Mouse (Mus musculus): Measurements from ENCODE around the gene Apobec2. TPM values are rescaled to one million over a fixed set of nuclear protein-coding genes. Genes with fewer than 3 reads are reported as not detected.
A peak's percentile ranks its signal among the peaks of the same experiment; 100 is the strongest.
"Not testable (repeated sequence)": the region's sequence is repeated elsewhere in the genome, so short reads cannot be mapped to it uniquely, and the experiment has no call there.

The Apobec2 gene
- not detected in 2 replicates for total RNA-seq (2015)
- total RNA-seq (2017), result not detected in 2 replicates

- ATAC-seq (replicated peaks; ENCODE audit: poor library complexity), result peak; percentile 30
Observed at GRCm38 (mm10) chr17:48432158-48432980, at the start of gene Apobec2. TSS of gene Apobec2 (minus strand) at chr17:48432930.

- no peak for ATAC-seq (replicated peaks; ENCODE audit: poor library complexity)
Observed at GRCm38 (mm10) chr17:48479952-48480351, 47.2 kb upstream of the Apobec2 start.

DNA sequence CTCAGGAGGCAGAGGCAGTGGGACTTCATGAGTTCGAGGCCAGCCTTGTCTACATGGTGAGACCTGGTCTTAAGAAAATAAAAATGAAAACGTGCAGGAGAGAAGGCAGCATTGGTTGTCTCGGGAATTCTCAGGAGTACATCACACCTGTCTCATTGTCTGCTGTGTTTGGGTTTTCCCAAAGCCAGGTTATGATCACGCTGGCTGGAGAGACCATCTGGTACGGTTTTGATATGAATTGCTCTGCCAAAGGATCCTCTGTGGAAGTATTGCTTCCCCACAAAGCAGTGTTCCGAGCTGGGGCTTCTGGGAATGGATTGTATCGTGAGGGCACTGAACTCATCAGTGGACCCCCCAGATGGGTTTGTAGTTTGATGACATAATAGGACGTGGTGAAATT is 42.7 kb upstream of the Apobec2 start:
- no peak for ATAC-seq (replicated peaks; ENCODE audit: poor library complexity)

DNA sequence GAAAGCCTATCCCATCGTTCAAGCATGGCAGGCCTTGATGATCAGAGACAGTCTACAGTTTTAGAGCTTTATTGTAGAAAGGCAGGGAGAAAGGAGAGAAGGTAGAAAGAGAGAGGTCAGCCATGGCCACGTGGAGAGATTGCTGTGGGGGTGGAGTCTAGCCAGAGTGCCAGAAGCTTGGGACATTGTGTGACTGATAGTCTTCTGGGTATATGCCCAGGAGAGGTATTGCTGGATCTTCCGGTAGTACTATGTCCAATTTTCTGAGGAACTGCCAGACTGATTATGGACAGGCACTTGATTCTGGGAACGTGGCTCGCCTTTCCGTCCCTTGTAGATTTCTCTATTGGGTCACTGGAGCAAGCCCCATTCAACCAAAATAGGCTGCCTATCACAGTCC is 41.6 kb upstream of the Apobec2 start:
- ATAC-seq (replicated peaks; ENCODE audit: poor library complexity), result not testable (repeated sequence)

GRCm38 (mm10) chr17:48467395-48468231 is 34.9 kb upstream of the Apobec2 start:
- ATAC-seq (replicated peaks; ENCODE audit: poor library complexity), result peak; percentile 94

GRCm38 (mm10) chr17:48466769-48467394 is 34.2 kb upstream of the Apobec2 start:
- peak; percentile 29 for ATAC-seq (replicated peaks; ENCODE audit: poor library complexity)

DNA sequence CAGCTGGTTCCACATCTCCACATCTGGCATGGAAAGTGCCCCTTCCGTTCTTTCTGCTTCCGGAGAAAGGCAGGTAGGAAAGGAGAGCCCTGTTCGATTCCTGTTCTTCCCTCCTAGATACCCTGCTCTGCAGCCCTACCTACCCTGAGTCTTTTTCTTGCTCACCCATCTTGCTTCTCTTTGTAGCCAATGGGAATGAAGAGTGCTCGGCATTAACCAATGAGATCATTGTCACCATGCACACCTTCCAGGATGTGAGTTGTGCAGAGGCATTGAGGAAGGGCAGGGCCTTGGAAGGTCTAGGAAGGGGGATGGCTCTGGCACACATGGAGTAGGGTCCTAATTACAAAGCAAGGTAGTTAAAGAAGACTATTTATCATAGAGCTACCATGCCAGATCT is 30.7 kb upstream of the Apobec2 start:
- ATAC-seq (replicated peaks; ENCODE audit: poor library complexity), result no peak

GRCm38 (mm10) chr17:48462096-48462495 is 29.4 kb upstream of the Apobec2 start:
- ATAC-seq (replicated peaks; ENCODE audit: poor library complexity), result peak; percentile 65

DNA sequence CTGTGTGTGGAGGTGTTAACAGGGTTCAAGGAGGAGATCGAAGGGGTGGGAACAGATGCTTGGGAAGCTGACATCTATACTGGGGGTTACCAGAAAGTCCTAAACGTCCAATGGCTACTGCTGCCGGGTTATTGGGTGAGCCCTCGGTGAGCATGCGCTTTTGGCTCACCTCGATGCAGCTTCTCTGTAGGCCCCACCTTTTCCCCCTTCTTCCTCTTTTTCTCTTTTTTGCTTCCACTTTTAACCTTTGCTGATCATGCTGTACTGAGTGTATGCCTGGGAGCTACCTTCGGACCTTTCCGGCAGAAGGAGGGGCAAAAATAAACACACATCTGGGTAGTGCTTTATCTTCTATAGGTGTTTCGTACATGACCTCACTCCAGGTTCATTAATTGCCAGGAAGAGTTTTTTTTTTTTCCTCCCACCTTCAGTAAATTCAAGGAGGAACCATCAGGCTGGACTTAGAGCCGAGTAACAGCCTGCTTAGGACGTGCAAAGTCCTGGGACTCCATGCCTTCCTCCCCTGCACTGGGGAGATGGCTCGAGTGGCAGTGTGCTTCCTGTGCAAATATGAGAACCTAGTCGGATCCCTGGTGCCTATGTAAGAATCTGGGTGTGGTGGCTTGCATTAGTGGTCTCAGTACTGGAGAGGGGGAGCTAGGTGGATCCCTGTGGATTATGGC is 25.4 kb upstream of the Apobec2 start:
- peak; percentile 45 for ATAC-seq (replicated peaks; ENCODE audit: poor library complexity)

- ATAC-seq (replicated peaks; ENCODE audit: poor library complexity), result no peak
Observed at GRCm38 (mm10) chr17:48455955-48456354, 23.2 kb upstream of the Apobec2 start.

- ATAC-seq (replicated peaks; ENCODE audit: poor library complexity), result no peak
Observed at GRCm38 (mm10) chr17:48454688-48455087, 22.0 kb upstream of the Apobec2 start, which contains the start of gene Unc5cl. TSS of gene Unc5cl (plus strand) at chr17:48454901.

DNA sequence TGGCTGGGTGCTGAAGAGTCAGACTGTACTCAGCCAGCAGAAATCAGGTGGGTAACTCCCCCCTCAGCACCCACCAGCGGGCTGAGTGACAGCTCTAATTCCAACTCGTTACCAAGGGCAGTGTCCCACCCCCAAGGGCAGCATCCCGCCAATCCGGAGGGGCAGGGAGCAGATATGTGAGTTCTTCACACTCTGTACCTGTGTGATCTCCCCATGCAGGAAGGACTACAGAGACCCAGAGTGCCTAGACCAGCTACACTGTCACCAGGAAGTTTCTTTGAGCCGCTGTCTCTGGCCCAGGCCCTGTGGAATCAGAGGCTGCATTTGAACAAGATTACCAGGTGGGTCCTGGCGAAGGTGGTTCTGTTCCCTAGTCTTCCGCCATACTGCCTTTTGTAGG is 21.5 kb upstream of the Apobec2 start:
- no peak for ATAC-seq (replicated peaks; ENCODE audit: poor library complexity)

DNA sequence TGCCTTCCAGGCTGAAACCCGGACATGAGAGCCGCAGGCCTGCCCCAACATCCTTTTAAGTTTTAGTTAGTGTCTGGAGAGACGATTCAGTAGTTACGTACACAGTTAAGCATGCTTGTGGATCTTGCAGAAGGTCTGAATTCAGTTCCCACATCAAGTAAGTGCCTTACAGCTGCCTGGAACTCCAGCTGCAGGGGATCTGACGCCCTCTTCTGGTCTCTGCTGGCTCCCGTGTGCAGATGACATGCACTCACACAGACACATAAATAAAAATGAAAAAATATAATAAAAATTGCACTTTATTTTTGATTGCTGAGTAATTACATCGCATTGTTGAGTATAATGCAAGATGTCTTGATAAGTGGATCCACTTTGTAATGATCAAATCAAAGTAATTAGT is 20.8 kb upstream of the Apobec2 start:
- no peak for ATAC-seq (replicated peaks; ENCODE audit: poor library complexity)

DNA sequence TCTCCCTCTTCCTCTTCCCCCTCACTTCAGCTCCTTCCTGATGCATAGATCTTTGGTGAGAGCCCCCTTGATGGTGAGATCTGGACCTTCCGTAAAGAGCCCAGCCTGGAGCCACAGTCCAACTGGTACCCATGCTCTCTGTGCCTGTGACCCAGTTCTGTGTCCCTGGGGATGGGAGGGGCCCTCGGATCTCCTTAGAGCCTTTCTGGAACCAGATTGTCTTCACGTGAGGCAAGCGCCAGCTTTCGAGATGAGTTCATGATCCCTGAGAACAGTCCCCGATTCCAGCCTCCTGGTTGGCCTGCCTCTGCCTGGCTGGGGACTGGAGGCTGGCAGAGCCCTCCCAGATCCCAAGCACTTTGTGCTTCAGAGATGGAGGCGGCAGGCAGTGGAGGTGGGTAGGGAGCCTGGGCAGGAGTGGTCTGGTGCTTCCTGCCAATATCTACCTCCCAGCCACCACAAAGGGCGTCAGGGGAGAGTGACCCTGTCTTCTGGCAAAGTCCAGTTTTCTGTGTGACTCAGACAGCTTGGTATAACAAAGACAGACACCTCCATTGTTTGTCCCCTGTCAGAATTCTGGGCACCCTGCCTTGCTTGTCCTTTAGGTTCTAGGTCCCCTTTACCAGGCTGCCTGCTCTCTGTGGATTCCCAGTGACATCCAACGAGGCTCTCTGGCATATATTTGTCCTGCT is 19.2 kb upstream of the Apobec2 start:
- ATAC-seq (replicated peaks; ENCODE audit: poor library complexity), result 0 out of 2 replicates have a peak, but pooled peaks have one; percentile 1

DNA sequence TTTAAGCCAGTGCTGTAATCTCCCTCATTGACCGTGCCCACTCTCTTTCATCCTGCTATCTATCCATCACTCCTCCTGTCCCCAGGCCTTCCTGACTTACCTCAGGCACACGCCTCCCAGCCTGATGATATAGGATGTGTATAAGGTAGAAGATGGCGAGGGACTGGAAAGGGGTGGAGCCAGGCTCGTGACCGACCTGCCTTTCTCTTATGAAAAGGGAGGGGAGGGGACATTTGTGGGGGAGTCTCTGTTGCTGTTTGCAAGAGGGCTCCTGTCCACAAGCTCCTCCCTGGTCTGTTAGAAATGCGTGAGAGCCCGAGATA is 18.6 kb upstream of the Apobec2 start, which contains the start of gene Tspo2:
TSS of gene Tspo2 (minus strand) at position 170 of the 323 bp plus-strand sequence.
- ATAC-seq (replicated peaks; ENCODE audit: poor library complexity), result peak; percentile 71

DNA sequence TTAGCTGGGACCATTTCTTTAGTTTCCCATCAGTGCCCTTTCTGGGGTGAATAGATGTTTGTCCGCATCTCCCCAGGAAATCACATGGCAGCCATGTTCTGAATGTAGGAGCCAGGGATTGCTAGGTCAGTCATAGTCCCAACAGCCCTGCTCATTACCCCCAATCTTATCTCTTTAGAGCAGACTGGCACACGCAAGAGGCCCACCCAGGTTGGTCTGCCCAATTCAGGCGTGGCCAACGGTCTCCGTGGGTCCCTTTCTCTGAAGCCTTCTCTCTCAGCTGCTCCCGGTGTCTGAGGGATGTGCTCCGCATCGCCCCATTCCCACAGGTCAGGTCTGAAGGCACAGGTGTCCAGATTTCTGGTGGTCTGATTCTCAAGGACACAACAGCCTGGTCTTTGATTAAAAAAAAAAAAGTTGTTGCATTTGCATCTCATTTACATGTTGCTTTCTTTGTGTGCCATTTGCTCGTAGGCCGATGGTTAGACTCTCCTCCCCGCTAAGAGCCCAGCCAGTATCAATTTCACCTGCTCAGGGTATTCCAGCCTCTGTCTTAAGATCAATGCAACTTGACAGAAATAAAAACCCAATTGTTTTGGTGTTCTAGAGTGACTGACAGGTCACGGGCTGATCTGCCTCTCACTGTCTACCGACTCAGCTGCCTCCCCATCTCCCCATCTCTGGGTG is 18.1 kb upstream of the Apobec2 start:
- peak; percentile 70 for ATAC-seq (replicated peaks; ENCODE audit: poor library complexity)

- ATAC-seq (replicated peaks; ENCODE audit: poor library complexity), result peak; percentile 24
Observed at GRCm38 (mm10) chr17:48447675-48448074, 14.9 kb upstream of the Apobec2 start.

GRCm38 (mm10) chr17:48443542-48444145 is 10.9 kb upstream of the Apobec2 start:
- no peak for ATAC-seq (replicated peaks; ENCODE audit: poor library complexity)
